Mouse (Mus musculus) MEL-GATA-1-ER (cell line): ENCODE results near the gene Rbbp8nl.

ENCODE experiments used
- DNase-seq: peaks from one replicate; pipeline ENCODE4 v3.0.0-alpha.2; 2012; ENCODE audit warnings: low read depth; ENCODE audit errors: extremely low read depth

The Rbbp8nl gene

DNA sequence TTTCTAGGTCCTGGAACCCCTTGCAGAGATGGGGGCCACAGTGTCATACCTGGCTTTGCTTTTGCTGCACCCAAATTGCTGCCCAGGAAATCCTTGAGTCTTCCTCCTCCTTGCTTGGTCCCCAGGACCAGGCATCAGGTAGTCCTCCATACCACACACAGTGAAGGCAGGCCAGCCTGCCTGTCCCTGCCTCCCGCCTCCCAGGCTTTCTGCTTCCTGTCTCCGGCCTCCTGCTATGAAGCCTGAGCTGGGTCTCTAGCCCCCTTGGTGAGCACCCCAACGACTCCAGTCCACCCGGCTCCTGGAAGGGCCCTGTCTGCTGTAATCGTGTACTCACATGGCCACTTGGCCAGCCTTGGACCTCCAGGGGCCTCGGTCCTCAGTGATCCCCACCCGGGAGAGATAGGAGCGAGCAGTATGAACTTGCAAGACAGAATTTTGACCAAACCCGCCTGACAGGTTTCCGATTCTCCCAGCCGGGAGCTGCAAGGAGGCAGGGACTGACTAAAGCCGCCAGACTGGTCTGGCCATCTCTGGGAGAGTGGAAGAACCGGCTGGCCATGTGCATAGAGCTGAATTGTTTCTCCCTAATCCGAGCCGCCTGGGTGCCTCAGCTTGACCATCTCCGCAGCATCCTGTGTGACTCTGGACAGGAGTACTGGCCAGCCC is at the start of gene Rbbp8nl:
Rbbp8nl (minus strand) TSS at position 440 of the 669 bp plus-strand sequence.
- no peak for DNase-seq

DNA sequence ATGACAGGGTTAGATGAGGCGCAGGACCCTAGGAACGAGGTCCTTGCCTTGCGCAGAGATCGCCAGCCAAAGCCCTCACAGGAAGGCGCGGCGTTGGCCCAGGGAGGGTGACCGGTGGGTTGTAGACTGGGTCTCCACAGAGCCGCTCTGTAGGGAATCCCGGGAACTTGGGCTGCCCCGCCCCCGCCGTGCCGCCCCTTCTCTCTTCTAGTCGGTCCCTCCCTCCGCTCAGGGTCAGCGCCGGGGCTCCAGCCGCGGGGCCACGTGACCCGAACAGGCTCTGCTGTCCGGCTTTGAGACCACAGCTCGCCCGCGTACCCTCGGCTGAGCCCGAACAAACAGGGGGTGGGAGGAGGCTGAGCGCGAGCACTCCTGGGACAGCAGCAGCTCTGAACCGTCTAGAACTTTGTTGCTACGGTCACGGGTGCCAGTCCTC is 44.9 kb upstream of the Rbbp8nl start, which contains the start of gene Gata5:
Gata5 (minus strand) TSS at position 149 of the 436 bp plus-strand sequence.
- DNase-seq = no peak

DNA sequence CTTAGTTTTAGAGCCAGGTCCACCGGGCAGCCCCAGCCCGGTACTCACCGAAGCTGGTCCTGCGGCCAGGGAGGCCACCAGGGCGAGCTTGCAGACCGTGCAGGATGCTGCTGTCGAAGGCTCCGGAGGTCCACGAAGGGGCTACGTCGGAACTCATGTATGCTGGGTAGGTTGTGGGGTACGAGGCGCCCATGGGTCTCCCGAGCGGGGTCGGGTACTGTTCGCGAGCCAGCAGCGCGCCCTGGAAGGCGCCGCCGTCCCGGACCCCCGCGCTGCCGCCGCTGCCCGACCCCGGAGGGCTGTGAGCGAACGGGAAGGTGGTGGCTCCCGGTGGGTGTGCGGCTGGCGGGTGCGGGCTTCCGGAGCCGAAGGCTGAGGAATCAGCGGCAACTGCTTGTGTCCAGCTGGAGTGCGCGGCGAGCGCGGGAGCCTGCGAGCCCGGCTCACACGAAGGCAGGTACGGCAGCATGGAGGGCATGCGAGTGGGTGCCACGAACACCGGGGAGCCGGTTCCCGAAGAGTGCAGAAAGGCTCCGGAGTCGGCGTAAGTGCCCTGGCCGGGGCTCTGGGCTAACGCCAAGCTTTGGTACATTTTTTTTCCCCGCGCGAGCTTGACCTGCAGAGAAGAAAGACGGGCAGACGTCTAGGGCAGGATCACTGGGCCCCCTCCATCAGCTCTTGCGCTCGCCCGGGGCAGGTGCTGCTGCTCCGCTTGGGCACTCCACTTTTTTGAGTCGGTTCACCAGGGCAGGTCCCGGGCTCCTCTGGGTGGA is 44.3 kb upstream of the Rbbp8nl start:
- DNase-seq = no peak

DNA sequence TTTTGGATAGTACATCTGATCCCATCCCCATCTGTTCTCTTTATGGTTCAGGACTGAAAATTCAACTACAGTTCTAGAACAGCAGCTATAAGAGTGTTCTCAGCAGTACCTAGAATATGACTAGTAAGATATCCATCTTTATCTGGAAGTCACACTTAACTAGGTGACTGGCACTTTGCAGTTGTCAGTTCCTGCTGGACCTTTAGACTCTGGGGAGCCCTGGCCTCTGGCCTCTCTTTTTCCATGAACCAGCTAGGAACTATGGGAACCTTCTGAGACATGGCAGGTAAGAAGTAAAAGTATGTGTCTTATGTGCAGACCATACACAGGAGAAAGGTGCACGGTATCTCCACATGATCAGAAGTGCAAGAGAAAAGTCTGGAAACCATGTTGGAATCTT is 39.8 kb upstream of the Rbbp8nl start:
- DNase-seq = no peak

DNA sequence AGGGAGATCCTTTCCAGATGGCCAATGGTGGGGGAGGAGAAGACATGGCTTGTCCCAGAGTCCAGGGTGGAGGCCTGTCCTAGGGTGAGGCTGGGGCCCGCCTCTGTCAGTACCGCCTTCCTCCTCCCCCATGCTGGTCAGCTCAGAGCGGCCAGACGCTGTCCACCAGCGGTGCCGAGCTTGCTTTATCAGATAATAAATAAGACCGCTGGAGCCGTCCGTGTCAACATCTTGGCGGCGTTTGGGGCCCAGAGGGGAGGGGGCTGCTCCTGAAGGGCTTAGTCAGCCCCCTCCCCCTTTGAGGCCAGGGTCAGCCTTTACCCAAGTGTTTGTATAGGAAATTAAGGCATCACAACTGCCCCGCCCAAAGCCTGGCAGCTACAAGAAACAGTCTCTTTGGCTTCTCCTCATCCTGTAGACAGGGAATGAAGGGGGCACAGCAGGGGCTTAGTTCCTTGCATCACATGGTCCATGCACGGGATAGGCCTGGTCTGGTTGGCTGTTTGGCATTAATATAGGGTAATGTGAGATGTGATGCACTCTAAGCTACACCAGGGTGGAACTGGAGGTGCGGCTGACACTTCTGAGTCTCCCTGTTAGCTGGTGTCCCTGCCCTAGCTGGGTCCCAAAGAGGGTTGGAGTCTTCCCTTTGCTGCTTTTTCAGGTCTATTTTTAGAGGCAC is 33.1 kb upstream of the Rbbp8nl start:
- no peak for DNase-seq

DNA sequence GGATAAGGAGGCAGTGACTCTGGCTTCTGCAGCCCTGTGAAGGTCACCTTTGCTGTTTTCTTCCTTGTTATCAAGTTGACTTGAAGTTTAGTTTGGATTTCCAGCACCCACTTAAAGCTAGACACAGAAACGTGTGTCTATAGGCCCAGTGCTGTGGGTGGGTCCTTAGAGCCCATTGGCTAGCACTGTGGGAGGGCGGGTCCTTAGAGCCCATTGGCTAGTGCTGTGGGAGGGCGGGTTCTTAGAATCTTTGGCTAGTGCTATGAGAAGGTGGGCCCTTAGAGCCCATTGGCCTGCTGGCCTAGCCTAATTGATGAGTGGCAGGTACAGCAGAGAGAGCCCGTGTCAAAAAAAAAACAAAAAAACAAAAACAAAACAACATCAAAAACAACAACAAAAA is 30.5 kb upstream of the Rbbp8nl start:
- peak; percentile 33 for DNase-seq

DNA sequence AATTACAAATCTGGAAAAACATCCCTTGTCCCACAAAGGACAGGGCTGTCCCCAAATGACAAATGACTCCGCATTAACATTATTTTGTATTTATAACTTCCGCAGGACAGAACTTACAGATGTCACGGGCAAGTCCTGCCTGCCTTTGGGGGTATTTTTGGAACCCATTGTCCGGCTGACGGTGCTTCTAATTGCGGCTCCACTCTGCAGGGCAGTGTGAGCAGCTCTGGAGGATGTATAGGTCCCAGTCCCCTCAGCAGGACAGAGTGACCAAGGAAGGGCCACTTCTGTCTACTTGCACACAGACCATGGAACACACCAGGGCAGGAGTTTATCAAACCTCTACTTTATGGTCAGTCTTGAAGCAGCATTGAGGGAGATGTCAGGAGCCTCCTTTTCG is 27.9 kb upstream of the Rbbp8nl start:
- DNase-seq = no peak

DNA sequence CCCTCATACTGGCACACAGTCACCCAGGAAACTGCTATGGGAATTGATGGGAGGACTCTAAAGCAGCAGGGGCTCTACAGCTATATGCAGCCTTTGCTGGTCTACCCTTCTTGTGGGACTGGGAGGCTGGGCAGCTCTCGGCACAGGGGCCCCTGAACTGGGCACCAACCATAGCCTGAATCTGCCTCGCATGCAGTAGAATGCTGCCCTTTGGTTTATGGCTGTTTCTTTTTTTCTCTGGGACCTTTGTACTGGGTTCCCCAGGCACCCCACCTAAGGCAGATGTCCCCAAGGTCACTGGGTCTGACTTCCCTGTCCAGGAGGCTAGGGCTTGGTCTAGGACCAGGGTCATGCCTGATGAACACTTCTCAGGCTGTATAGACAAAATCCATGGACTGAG is 24.6 kb upstream of the Rbbp8nl start:
- no peak for DNase-seq

DNA sequence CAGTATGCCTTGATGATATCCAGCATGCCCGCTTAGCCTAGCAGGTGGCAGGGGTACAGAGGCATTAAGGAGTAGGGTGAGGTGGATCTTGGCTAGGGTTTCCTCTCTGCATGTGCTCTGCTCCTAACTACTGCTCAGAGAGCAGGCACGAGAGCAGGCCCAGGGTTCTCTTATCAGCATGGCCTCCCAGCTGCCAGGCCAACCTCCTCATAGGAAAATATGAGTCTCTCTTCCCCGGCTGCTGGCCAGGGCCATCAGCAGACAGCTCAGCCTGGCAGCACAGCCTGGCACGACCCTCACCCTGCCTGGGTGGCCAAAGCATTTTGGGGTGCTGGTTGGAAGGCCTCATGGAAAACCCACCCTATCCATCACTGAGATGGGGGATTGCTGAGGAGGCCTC is 21.5 kb upstream of the Rbbp8nl start:
- no peak for DNase-seq

DNA sequence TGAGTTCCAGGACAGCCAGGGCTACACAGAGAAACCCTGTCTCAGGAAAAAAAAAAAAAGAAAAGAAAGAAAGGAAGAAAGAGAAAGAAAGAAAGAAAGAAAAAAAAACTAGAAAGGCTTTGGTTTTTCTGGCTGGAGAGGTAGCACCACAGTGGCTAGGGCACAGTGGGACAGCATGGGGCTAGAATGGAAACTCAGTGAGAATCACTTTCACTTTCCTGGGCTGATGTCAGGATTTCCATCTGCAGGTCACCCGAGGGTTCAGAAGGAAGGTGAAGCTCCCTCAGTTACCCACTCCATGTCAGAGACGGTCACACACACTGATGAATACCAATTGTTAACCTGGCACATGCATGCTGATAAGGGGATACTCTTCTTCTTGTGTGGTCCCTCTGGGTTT is 18.0 kb upstream of the Rbbp8nl start:
- no peak for DNase-seq

DNA sequence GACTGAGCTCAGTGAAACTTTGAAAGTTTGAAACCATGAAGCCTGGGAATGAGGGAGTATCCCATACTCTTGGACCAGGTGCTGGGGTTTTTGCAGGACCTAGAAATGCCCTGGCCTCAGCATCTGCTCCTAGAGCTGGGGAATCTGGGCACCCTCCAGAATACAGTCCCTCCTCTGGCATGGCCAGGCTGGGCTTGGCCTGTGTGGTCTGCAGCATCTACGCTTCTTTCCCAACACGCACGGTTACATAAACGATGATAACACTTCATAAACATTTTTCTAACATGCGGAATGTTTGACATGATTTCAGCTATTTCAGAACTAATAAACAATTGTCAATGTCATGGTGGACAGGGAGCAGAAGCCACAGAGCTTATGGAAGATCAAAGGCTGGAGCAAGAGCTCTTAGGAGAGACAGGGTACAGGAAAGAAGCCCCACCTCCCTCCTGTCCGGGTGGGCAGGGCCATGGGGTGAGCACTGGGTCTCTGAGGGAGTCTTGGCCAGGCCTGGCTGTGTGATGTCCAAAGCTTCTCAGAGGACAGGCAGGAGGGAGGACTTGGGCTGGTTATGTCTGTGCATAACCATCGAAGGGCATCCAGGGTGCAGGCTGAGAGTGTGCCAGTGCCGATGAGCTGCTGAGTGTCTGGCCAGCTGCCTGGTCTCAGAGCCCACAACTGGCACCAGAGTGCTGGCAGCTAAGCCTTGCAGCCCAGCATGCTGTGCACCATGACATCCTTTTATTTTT is 16.9 kb upstream of the Rbbp8nl start:
- DNase-seq = no peak

DNA sequence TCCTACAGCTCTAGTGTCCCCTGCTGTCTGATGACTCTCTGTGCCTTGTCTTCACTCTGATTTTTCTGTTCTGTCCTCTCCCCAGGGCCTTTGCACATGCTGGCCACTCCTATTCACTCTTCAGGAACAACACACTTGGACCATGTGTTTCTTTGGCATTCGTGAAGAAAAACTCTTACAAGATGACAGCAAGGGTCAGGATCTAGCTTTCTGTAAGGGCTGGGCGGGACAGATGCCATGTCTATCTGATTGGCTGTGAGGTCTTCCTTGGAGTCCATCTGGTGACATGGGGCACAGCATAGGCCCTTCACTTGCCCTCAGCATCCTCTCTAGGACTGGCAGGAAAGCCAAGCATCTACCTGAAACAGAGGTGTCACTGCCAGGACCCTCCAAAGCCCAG is 16.3 kb upstream of the Rbbp8nl start:
- DNase-seq = no peak

DNA sequence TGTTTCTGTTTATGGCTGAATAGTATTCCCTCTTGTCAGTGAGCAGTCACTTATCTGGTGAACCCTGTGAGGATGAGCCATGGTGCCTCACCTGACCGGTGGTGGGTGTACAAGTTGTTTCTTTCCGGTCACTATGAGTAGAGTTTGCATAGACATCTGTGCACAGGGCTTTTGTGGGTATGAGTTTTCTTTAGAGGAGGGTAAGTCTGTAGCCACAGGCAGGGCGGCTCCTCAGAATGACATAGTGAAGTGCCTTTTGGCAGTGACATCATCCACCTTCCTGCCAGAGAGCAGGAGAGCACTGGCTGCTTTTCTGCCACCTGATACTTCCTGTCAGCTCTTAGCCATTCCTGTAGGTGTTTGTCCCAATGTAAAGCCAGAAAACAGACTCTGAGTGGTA is 15.8 kb upstream of the Rbbp8nl start:
- DNase-seq = no peak

DNA sequence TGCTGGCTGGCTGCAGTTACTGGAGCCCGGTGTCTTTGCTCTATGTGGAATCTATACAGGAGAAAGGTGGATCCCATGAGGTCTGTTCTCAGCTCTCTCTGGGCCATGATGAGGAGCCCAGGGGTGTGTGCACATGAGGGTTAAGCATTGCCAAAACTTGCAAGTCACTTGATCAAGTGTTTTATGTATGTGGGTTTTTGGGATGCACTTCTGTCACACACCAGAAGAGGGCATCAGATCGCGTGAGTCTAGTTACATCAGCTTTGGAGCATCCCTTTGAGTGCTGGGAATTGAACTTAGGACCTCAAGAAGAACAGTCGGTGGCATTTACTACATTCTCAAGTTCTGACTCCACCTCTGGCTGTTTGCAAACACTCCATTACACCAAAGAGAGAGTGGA is 14.9 kb upstream of the Rbbp8nl start:
- no peak for DNase-seq

DNA sequence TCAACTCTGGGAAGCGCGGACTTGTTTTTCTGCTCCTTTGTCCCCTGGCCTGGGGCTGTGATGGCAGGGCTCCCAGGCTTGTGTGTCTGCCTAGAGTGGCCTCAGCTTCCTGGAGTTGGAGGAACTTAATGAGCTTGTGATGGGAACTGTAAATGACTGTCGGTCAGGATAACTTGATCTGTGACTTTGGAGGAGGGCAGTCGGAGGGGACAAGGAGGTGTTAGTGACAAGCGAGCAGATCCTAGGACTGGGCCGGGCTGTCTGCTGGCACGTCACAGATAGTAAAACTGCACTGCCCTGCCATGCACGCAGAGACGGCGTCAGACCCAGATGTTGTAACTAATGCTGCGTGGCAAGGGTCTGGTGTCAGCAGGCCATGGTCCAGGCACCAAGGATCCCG is 13.8 kb upstream of the Rbbp8nl start:
- no peak for DNase-seq

DNA sequence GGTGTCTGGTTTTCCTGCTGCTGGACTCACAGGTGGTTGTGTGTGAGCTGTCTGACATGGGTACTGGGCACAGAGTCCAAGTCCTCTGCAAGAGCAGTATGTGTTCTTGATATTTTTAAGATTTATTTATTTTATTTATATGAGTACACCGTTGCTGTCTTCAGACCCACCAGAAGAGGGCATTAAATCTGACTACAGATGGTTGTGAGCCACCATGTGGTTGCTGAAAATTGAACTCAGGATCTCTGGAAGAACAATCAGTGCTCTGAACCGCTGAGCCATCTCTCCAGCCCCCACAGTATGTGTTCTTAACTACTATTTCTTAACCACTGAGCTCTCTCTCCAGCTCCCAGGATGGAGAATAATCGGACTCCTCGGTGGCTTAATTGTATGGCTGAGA is 12.5 kb upstream of the Rbbp8nl start:
- DNase-seq = no peak

DNA sequence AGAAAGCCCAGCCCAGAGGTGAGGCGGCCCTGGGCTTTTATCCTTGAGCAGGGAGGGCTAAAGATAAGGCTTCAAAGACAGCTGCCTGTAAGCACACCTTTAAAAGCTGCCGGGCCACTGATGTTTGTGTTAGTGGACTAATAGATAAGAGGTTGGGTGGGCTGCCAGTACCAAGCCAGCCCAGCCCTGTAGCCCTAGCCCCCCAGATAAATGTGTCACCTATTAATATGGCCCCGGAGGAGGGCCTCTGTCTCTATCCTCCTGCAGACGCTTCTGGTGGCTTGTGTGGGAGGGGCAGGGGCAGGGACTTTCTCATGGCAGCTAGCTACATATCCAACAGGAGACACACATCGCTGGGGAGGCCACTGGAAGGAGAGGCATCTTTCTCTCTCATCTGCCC is 11.1 kb upstream of the Rbbp8nl start:
- DNase-seq = no peak

DNA sequence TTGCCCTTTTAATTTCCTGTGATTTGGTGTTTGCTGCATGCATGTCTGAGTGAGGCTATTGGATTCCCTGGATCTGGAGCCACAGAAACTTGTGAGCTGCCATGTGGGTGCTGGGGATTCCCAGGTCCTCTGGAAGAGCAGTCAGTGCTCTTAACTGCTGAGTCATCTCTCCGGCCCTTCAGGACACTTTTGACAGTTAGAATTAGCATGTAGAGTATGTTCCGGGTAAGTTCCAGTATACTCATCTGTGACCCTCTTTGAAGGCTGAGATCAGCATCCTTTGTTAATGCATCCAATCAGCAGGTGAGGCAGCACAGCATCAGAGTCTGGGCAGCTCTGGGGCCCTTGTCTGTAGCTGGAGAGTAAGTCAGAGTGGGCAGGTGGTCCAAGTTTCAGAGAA is 10.6 kb upstream of the Rbbp8nl start:
- DNase-seq = no peak

DNA sequence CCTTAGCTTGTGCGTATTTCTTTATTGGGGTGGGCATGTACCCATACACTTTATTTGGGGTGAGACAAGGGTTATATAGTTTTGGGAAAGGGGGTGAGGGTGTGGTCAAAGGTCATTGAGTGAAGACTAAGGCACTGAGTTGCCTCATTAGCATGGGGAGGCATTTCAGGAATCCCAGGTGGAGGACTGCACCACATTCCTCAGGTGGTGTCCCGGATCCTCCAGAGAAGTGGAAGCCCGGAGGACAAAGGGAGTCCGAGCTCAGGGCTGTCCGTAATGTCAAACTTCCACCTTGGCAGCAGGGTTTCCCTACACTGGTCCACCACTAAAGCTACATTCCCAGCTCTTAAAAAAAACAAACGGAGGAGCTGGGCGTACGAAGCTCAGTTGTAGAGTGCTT is 3.2 kb upstream of the Rbbp8nl start:
- no peak for DNase-seq

DNA sequence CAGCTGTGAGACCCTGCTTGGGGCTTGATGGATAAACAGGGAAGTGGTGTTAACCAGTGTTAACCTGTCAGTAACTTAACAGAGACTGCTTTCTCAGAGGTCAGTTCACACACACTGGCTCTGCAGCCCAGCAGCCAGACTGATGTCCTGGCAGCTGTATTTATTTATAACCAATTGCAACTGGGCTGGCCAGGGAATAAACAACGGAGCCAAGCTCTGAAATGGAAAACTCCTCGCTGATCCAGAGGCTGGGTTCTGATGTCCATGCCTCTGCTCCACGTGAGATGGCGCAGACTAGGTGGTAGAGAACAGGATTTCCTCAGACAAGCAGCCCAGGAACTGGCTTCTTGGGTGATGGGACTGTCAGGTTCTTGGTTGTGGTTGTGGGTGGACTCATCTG is 2.3 kb upstream of the Rbbp8nl start:
- DNase-seq = no peak

DNA sequence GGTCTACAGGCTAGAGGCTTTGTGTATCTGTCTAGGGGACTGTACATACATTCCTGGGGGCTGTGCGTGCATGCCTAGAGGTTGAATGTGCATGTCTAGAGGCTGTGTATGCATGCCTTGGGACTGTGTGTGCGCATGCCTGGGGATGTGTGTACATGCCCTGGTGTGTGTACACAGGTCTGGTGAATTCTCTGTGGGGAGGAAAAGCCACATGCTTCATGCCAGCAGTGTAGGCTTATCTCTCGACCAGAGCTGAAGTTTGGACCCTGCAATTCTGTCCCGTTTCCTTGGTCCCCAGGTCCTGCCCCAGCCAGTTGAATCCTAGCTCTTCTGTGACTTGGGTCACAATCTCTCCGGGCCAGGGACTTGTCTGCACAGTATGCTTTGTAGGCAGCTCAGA is 1.9 kb upstream of the Rbbp8nl start:
- no peak for DNase-seq

DNA sequence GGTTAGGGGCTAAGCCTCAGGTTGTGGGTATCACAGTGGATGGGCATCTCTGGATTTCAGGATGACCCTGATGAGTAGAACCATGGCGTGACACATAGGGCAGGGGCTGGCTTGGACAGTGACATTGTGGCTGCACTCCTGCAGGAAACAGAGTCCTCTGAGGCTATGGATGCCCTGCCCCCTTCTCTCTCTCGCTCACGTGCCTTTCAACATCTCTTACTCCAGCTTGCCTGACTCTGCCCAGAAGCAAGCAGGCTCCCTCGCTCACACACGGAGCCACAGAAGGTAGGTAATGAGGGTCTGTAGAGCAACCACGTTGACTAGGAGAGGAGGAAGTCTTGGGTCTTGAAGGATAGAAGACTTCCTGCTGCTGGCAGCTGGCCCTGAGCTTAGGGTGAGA is 824 bp upstream of the Rbbp8nl start:
- no peak for DNase-seq
